Mouse (Mus musculus) neural tube, embryonic 12.5 days (tissue): ENCODE measurements at regions not wholly inside any gene's neighbourhood (a gene's known extent, or its start where the extent isn't known, plus 50 kb on each side); places are given as distances from the start of the nearest gene placed in this dataset.
A peak's percentile ranks its signal among the peaks of the same experiment; 100 is the strongest.

Source experiments
- ATAC-seq: fragments of 200-750 bp; cut with Nextera tagmentation; 2 replicates; pipeline ENCODE4 v1.8.0; 2017; ENCODE audit warnings: low read depth, mild to moderate bottlenecking, moderate TSS enrichment, moderate library complexity; ENCODE audit not compliant: low FRiP score
- H3K27ac ChIP-seq: fragments of 300-500 bp; sonication (generic); 2 replicates; pipeline ENCODE4 v1.5.1; 2016
- H3K27me3 ChIP-seq: fragments of 300-500 bp; sonication (generic); replicated peaks from 2 replicates; pipeline ENCODE4 v1.6.1; 2016; ENCODE audit warnings: mild to moderate bottlenecking
- H3K36me3 ChIP-seq: fragments of 300-500 bp; sonication (generic); 2 replicates; pipeline ENCODE4 v1.6.1; 2016; ENCODE audit warnings: mild to moderate bottlenecking
- H3K4me1 ChIP-seq: fragments of 300-500 bp; sonication (generic); 2 replicates; pipeline ENCODE4 v1.6.1; 2016
- H3K4me2 ChIP-seq: fragments of 300-500 bp; sonication (generic); replicated peaks from 2 replicates; pipeline ENCODE4 v1.6.1; 2016; ENCODE audit warnings: mild to moderate bottlenecking
- H3K4me3 ChIP-seq: fragments of 300-500 bp; sonication (generic); 2 replicates; pipeline ENCODE4 v1.5.1; 2016
- H3K9ac ChIP-seq: fragments of 300-500 bp; sonication (generic); 2 replicates; pipeline ENCODE4 v1.6.1; 2016; ENCODE audit warnings: mild to moderate bottlenecking
- H3K9me3 ChIP-seq: fragments of 300-500 bp; sonication (generic); 2 replicates; pipeline ENCODE4 v1.6.1; 2016; ENCODE audit warnings: mild to moderate bottlenecking
- WGBS: fragments of 180-500 bp; shearing (Covaris S2); methylation state at CpG from one replicate; pipeline ENCODE4 v1.1.7; 2016; 5-methylcytosine and 5-hydroxymethylcytosine counted together

GRCm38 (mm10) chr11:84692638-84693037 lies 126.7 kb downstream of the Mrm1 start:
- no peak for ATAC-seq
- WGBS: 17% methylated on average over 10 of the region's 10 CpGs
- Histone ChIP-seq H3K4me2 (peak overlapping the region; percentile 28; the same call in 1 of the 2 replicates), H3K9me3 (no peaks in the 10 kb centered on the region), H3K4me1 (peaks cover 36% of the 10 kb centered on the region), H3K36me3 (no peaks in the 10 kb centered on the region), H3K4me3 (no peak overlapping the region), H3K27me3 (peaks cover 2% of the 10 kb centered on the region; the same call in 1 of the 2 replicates), H3K9ac (no peak overlapping the region), H3K27ac (no peak overlapping the region)

GRCm38 (mm10) chr11:84691410-84692148 lies 127.7 kb downstream of the Mrm1 start:
- H3K4me2 ChIP-seq: no peak overlapping the region
- H3K36me3 ChIP-seq: no peaks in the 10 kb centered on the region
- no peaks in the 10 kb centered on the region; the same call in 1 of the 2 replicates for H3K27me3 ChIP-seq
- ATAC-seq: peak; percentile 37; the same call in 1 of the 2 replicates
- no peak overlapping the region for H3K27ac ChIP-seq
- 60% methylated on average over 3 of the region's 3 CpGs for WGBS
- no peak overlapping the region for H3K9ac ChIP-seq
- H3K4me1 ChIP-seq: peaks cover 29% of the 10 kb centered on the region
- H3K9me3 ChIP-seq: no peaks in the 10 kb centered on the region
- no peak overlapping the region for H3K4me3 ChIP-seq

- Histone ChIP-seq H3K4me3 (no peak overlapping the region), H3K4me1 (peaks cover 28% of the 10 kb centered on the region), H3K36me3 (no peaks in the 10 kb centered on the region), H3K9me3 (no peaks in the 10 kb centered on the region), H3K4me2 (no peak overlapping the region), H3K27me3 (no peaks in the 10 kb centered on the region; the same call in 1 of the 2 replicates), H3K9ac (no peak overlapping the region), H3K27ac (0 out of 2 replicates have a peak overlapping the region, but pooled peaks have one; percentile 22)
- 73% methylated on average over 9 of the region's 9 CpGs for WGBS
- no peak for ATAC-seq
These were observed 132.8 kb downstream of the Mrm1 start for GRCm38 (mm10) chr11:84686473-84686872.

GRCm38 (mm10) chr11:84684325-84684724 lies 135.0 kb downstream of the Mrm1 start:
- Histone ChIP-seq H3K27me3 (0 out of 2 replicates have a peak, but pooled peaks cover 14% of the 10 kb centered on the region), H3K4me2 (no peak overlapping the region), H3K4me1 (peaks cover 19% of the 10 kb centered on the region; the same call in 1 of the 2 replicates), H3K27ac (no peak overlapping the region), H3K9ac (no peak overlapping the region), H3K4me3 (no peak overlapping the region), H3K36me3 (no peaks in the 10 kb centered on the region), H3K9me3 (no peaks in the 10 kb centered on the region)
- 79% methylated on average over 3 of the region's 3 CpGs for WGBS
- ATAC-seq: no peak

GRCm38 (mm10) chr11:84682931-84683330 lies 136.4 kb downstream of the Mrm1 start:
- no peak overlapping the region for H3K27ac ChIP-seq
- no peak overlapping the region for H3K4me3 ChIP-seq
- H3K9ac ChIP-seq: no peak overlapping the region
- peaks cover 19% of the 10 kb centered on the region; the same call in 1 of the 2 replicates for H3K4me1 ChIP-seq
- no peak for ATAC-seq
- no peak overlapping the region for H3K4me2 ChIP-seq
- no peaks in the 10 kb centered on the region for H3K36me3 ChIP-seq
- WGBS: 85% methylated on average over 13 of the region's 13 CpGs
- 0 out of 2 replicates have a peak, but pooled peaks cover 14% of the 10 kb centered on the region for H3K27me3 ChIP-seq
- no peaks in the 10 kb centered on the region for H3K9me3 ChIP-seq

- Histone ChIP-seq H3K27me3 (peaks cover 17% of the 10 kb centered on the region; the same call in 1 of the 2 replicates), H3K9me3 (no peaks in the 10 kb centered on the region), H3K4me3 (no peak overlapping the region), H3K9ac (no peak overlapping the region), H3K36me3 (no peaks in the 10 kb centered on the region), H3K4me2 (no peak overlapping the region), H3K27ac (no peak overlapping the region), H3K4me1 (peaks cover 10% of the 10 kb centered on the region; the same call in 1 of the 2 replicates)
- 17% methylated on average over 18 of the region's 18 CpGs for WGBS
- ATAC-seq: no peak
These were observed 142.8 kb downstream of the Mrm1 start for GRCm38 (mm10) chr11:84676377-84677078.

GRCm38 (mm10) chr11:84672841-84673473 lies 146.4 kb downstream of the Mrm1 start:
- Histone ChIP-seq H3K27me3 (peaks cover 3% of the 10 kb centered on the region; the same call in 1 of the 2 replicates), H3K9me3 (no peaks in the 10 kb centered on the region), H3K4me3 (no peak overlapping the region), H3K9ac (no peak overlapping the region), H3K4me1 (peaks cover 4% of the 10 kb centered on the region; the same call in 1 of the 2 replicates), H3K36me3 (no peaks in the 10 kb centered on the region), H3K4me2 (no peak overlapping the region), H3K27ac (no peak overlapping the region)
- ATAC-seq: no peak
- WGBS: 19% methylated on average over 18 of the region's 18 CpGs

- no peak overlapping the region for H3K9ac ChIP-seq
- H3K27ac ChIP-seq: no peak overlapping the region
- H3K9me3 ChIP-seq: no peaks in the 10 kb centered on the region
- H3K4me1 ChIP-seq: no peaks in the 10 kb centered on the region; the same call in 1 of the 2 replicates
- no peaks in the 10 kb centered on the region for H3K27me3 ChIP-seq
- no peak overlapping the region for H3K4me3 ChIP-seq
- H3K36me3 ChIP-seq: no peaks in the 10 kb centered on the region
- WGBS: 87% methylated on average over 6 of the region's 6 CpGs
- H3K4me2 ChIP-seq: no peak overlapping the region
- ATAC-seq: no peak
These were observed 146.2 kb upstream of the Lhx1 start for GRCm38 (mm10) chr11:84671585-84671984.

GRCm38 (mm10) chr11:84667711-84668110 lies 142.4 kb upstream of the Lhx1 start:
- no peak for ATAC-seq
- Histone ChIP-seq H3K9me3 (no peaks in the 10 kb centered on the region), H3K4me2 (no peak overlapping the region), H3K27me3 (no peaks in the 10 kb centered on the region), H3K36me3 (no peaks in the 10 kb centered on the region), H3K27ac (no peak overlapping the region), H3K9ac (no peak overlapping the region), H3K4me1 (no peaks in the 10 kb centered on the region), H3K4me3 (no peak overlapping the region)
- WGBS: 77% methylated on average over 4 of the region's 4 CpGs

- Histone ChIP-seq H3K27ac (no peak overlapping the region), H3K9me3 (no peaks in the 10 kb centered on the region), H3K4me3 (no peak overlapping the region), H3K36me3 (no peaks in the 10 kb centered on the region), H3K4me2 (no peak overlapping the region), H3K9ac (no peak overlapping the region), H3K4me1 (peaks cover 11% of the 10 kb centered on the region; the same call in 1 of the 2 replicates), H3K27me3 (no peaks in the 10 kb centered on the region; the same call in 1 of the 2 replicates)
- 82% methylated on average over 3 of the region's 3 CpGs for WGBS
- ATAC-seq: no peak
These were observed 138.9 kb upstream of the Lhx1 start for GRCm38 (mm10) chr11:84664258-84664657.

GRCm38 (mm10) chr11:84661981-84662380 lies 136.6 kb upstream of the Lhx1 start:
- ATAC-seq: no peak
- Histone ChIP-seq H3K27me3 (no peaks in the 10 kb centered on the region; the same call in 1 of the 2 replicates), H3K9me3 (no peaks in the 10 kb centered on the region), H3K4me1 (peaks cover 11% of the 10 kb centered on the region; the same call in 1 of the 2 replicates), H3K36me3 (no peaks in the 10 kb centered on the region), H3K4me2 (no peak overlapping the region), H3K4me3 (no peak overlapping the region), H3K27ac (no peak overlapping the region), H3K9ac (no peak overlapping the region)
- WGBS: 16% methylated on average over 7 of the region's 7 CpGs

GRCm38 (mm10) chr11:84660877-84661276 lies 135.5 kb upstream of the Lhx1 start:
- Histone ChIP-seq H3K4me3 (no peak overlapping the region), H3K36me3 (no peaks in the 10 kb centered on the region), H3K27ac (no peak overlapping the region), H3K9me3 (no peaks in the 10 kb centered on the region), H3K27me3 (no peaks in the 10 kb centered on the region; the same call in 1 of the 2 replicates), H3K9ac (no peak overlapping the region), H3K4me1 (peaks cover 11% of the 10 kb centered on the region; the same call in 1 of the 2 replicates), H3K4me2 (no peak overlapping the region)
- no peak for ATAC-seq
- WGBS: 27% methylated on average over 8 of the region's 8 CpGs
